Mouse (Mus musculus) spleen, postnatal 36 days (tissue): Measurements from ENCODE around the gene Trappc1.
"Not testable (repeated sequence)": the region's sequence is repeated elsewhere in the genome, so short reads cannot be mapped to it uniquely, and the experiment has no call there.

ENCODE experiments used
- DNase-seq, 2 experiments: peaks; one replicate each; pipeline ENCODE4 v3.0.0; 2022; ENCODE audit warnings: low spot score in 2 of 2, mixed read lengths in 1 of 2

Trappc1 gene

DNA sequence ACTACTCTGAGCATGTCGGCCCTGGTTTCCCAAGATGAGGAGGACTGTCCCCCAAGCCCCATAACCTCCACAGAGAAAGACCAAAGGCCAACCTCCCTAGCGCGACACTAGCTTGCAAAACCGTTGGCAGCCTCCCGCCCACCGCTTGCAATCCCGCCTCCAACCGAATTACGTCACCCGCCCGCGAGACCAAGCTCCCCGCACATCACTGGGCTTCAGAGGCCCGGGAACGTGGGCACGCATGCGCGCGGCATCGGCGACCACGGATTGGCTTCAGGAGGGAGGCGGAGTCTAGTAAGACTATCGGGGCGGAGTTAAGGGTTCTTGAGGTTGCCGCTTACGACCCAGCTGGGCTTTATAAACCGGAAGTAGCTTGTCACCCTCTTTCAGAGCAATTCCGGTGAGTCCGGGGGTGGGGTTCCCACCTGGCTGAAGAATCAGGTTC, at the start of gene Trappc1, which contains the start of gene Cntrob:
TSS of gene Trappc1 (plus strand) at position 314 of the 445 bp plus-strand sequence.
TSS of gene Cntrob (minus strand) at position 109 of the 445 bp plus-strand sequence.
- DNase-seq = peak; percentile 99 to 100

DNA sequence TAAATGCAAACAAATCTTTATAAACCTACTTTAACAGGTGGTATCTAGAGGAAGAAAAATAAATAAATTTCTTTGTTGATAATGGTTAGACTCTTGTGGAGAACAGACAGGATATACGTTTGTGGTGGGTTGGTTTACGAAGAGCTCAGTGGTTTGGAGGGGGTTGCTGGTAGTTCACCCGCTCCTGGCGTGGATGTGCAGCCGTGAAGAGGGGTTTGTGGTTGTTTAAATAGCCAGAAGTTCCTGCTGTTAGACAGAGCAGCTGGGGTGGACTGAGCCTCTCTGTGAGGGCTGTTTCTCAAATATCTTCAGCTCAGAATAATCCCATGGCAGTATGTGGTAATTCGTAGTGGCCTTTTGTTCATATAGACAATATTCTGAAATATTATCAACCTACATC, 48.1 kb upstream of the Trappc1 start:
- DNase-seq = no peak

DNA sequence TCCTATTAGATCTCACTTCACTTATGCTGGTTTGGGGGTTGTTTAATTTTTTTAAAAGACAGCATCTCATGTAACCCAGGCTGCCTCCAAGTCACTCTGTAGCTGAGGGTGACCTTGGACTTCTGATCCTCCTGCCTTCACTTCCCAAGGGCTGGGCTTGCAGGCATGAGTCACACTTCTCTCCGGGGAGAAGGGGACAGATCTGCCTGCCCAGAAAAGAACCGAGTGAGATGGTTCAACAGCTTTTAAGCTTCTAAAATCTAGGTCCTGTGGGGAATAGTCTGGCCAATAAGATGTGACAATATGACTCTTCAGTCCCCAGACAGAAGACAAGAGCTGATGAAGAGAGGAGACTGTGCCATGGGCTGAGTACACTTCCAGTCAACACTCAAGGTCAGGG, 47.7 kb upstream of the Trappc1 start:
- no peak for DNase-seq

DNA sequence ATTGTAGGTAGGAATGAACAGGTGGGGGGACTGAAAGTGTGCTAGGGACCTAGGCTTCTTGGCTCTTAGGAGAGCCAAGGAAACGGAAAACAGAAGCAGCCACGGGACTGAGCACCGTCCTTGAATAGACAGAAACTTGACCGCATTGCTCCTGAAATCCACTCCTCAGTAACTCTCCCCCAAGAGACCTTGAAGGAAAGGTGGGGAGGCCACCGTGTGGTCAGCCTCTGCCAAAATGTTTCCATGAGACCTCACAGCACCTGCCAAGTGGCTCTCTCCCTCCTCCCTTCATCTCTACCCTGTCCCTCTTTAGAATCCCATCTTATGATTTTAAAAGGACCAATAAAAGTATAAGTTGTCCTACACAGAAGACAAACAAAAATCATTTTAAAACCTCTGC, 46.5 kb upstream of the Trappc1 start:
- no peak for DNase-seq

DNA sequence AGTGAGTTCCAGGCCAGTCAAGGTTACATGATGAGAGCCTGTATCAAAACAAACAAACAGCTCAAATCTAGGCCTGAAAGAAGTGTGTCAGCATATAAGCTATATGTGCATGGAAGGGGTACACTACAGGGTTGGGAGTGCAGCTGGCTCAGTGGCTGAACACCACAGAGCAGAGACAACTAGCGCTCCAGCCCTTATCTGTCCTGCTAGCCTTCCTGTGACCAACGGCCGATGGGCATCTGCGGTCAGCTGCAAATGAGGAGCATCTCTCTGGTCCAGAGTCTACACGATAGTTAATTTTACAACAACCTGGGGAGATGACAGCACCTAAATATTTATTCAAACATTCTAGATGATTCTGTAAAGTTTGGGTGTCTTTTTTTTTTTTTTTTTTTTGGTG, 32.7 kb upstream of the Trappc1 start:
- DNase-seq = no peak

DNA sequence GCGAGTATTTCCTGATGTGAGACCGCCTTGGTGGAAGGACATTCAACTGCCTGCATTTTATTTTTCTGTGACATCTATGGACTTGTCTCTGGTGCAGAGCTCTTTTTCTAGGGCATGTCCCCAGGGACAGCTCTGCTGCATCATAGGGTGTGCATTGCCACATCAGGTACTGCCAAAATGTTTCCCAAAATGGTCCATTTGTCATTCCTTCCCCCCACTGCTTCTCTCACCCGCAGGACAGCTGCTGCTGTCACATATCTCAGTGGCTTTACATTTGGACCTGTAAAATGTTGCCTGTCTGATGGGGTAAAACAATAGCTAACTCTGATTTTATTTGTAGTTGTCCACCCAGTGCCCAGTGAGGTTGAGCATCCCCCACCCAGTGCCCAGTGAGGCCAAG, 28.5 kb upstream of the Trappc1 start:
- DNase-seq = no peak

DNA sequence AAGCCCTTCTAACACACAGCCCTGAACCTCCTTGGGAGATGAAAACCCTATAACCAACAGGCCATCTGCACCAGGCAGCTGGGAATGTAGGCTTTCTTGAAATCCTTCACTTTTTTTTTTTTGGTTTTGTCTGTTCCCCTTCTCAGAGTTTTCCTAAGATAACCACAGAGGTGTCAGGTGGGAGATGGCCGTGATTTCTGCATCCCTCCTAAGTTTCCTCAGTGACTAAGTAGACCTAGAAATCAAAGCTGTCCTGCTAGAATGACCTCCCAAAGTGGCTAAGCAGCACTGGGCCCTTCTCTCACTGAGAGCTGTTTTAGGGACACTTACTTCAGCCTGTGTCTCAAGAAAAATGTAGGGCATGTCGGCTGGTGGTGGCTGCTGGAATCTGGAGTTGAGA, 26.0 kb upstream of the Trappc1 start:
- no peak for DNase-seq

DNA sequence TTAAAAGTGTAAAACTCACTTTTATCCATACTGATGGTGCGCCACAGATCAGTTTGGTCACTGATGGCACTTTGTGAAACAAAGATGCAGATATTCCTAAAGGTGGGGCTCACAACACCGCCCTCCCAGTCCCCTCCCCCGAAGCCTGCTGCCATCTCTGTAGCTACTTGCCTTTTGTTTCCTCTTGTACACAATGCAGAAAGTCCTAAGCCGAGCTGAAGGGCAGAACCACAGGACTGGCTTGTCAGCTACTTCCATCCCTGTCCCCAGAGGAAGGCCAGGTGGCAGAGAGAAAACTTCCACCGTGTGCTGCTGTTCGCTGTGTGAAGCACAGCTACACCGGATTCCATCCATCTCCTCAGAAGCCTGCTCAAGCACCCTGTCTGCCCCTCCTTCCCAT, 25.5 kb upstream of the Trappc1 start:
- DNase-seq = no peak

DNA sequence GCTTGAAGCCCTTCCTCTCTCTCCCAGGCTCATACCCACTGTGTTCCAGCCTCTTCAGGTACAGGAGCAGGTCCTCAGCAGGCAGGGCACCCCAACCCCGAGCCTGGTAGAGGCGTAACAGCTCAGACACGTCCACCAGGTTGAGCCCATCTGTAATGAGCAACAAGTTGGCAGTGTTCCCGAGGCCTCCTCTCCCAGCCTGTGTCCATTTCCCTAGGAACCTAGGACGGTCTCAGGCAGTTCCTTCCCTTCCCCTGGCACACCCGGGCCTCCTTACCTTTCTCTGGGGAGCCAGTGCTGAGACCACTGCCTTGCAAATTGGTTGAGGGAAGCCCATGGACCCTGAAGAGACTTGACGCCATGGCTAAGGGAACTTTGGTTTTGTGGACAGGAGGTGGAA, 21.0 kb upstream of the Trappc1 start:
- DNase-seq = no peak

DNA sequence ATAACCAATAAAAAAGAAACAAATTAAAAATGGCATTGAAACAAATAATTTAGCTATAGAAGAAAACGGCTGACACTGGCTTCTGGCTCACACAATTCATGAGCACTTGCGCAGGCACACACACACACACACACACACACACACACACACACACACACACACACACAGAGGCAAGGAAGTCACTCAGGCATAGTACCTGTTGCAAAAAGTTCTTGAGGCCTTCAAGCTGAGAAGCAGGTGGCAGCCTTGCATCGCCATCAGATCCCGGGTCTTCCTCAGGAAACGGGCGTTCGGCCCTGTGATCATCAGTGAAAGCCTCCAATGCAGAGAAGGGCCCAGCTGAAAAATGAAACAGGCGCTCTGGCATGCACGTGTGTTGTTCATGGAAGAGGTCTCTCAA, 18.5 kb upstream of the Trappc1 start:
- peak; percentile 70 to 78 for DNase-seq

DNA sequence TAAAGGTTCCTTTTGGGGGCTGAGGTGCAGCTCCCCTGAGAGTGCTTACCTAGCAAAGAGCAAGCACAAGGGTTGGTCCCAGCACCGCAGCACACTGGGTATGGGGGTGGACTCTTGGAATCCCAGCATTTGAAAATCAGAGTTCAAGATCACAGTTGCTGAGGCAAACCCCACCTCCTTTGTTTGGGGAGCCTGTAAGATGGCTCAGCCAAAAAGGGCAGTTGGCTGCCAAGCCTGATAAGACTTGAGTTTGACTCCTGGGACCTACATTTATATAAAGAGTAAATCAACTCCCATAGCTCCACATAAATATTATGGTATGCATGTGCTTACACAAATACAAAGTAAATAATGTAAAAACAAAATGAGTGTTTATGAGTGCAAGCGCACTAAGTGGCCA, 17.7 kb upstream of the Trappc1 start:
- DNase-seq = no peak

DNA sequence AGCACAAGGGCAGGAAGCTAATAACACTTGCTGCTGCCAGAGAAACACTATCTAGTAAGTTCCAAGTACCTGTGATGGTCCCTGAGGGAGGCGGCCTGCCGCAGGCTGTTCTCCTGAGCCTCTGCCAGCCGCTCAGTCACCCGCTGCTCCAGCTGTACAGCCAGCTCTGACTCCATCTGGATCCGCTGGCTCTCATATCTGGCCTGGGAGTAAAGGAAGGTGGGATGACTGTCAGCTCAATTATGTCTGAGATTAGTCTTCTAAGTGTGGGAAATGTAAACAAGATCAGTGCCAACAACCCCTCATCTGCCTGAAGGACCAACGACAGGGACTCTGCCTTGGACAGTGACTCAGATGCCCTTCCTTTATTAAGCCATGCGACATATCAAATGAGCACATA, 12.5 kb upstream of the Trappc1 start:
- DNase-seq = no peak

DNA sequence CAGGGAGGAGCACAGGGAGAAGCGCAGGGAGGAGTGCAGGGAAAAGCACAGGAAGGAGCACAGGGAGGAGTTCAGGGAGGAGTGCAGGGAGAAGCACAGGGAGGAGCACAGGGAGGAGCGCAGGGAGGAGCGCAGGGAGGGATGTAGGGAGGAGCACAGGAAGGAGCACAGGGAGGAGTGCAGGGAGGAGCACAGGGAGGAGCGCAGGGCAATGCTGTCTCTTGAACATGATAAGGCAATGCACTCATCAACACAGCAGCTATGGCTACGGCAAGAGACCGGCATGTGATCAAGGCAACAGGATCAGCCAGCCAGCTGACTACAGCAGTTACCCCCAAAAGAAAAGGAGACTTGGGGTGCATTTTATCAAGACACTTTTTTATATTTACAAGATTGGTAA, 7.4 kb upstream of the Trappc1 start:
- DNase-seq = no peak

DNA sequence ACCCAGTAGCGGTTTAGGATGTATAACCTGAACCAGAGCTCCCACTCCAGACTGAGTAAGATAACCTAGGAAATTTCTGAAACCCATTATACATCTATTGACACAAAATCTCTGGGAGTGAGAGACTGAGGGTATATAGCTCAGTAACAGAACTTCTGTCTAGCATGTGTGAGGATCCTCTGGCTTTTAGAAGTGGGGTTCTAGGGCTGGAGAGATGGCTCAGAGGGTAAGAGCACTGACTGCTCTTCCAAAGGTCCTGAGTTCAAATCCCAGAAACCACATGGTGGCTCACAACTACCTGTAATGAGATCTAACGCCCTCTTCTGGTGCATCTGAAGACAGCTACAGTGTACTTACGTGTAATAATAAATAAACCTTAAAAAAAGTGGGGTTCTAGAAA, 5.8 kb upstream of the Trappc1 start:
- not testable (repeated sequence) for DNase-seq

DNA sequence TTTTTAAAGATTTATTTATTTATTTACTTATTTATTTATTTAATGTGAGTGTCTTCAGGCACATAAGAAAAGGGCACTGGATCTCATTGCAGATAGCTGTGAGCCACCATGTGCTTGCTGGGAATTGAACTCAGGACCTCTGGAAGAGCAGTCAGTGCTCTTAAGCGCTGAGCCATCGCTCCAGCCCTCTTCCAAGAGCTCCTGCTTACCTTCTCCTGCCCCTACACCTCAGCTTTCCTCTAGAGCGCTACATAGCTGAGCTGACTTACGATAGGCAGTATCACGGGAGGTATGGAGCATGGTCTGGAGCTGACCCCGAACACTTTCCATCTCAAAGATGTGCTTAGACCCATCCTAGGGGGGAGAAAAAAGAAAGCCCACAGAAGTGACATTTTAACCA, 2.2 kb upstream of the Trappc1 start:
- no peak for DNase-seq

DNA sequence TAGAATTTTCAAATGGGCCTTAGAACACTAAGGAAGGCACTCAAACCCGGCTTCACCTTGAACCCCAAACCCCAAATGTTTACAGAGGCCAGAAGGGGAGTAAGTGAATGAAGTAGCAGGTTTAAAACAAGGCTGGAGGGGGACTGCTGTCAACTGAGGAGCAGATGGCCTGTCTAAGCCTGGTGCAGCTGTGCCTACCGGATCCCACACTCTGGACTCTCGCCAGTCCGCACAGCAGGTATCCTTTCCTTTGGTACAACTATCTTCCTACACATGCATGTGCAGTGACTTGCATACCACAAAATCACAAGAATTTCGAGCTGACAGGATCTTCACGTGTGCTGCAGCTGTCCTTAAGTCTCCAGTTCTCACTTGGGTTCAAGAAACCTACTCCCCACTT, 1.8 kb upstream of the Trappc1 start:
- DNase-seq = no peak

DNA sequence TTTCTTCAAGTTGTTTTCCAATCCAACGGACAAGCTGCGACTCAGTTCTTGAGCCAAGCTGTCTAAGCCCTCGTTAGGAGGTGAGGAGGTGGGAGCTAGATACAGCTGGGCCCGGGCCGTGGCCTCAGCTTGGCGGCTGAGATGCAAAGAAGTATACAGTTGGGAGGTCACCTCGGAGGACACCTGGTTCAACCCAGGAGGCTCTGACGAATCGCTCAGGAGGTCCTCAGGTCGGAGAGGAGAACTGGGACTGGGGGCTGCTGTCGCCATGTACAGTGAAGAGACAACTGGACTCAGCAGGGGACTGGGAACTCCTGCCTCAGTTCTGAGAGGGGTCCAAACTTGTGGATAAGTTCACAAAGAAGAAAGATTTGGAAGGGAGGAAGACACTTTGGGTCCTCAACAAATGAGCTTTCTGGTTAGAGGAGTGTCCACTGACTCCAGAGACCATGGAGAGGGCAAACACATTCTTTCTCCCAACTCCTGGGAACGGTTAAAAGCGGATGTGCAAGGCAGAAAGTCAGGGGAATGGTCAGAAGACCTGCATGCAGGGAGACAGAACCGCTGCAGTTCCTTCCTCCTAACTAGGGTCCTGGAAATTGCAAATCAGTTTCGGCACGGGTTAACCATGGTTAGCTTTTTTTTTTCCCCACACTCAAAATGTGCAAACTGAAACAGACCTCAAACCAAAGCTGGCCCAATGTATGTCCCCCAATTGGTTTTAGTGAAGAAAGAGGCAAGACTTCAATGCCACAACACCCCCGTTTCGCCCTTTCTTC, 898 bp upstream of the Trappc1 start:
- no peak for DNase-seq

DNA sequence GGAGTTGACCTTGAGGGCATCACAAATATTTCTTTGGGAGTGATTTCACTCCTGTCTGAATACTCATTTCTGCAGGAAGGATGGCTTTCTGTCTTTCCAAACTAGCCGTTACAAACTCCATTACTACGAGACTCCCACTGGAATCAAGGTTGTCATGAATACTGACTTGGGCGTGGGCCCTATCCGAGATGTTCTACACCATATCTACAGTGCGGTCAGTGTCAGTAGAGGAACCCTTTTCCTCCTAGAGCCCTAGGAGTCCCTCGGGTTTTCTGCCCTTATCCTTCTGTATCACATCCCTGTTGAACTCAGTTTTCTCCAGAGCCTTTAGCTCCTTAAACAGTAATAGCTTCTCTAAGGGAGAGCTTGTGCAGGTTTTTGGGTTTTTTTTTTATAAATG, 969 bp downstream of the Trappc1 start:
- DNase-seq = no peak

DNA sequence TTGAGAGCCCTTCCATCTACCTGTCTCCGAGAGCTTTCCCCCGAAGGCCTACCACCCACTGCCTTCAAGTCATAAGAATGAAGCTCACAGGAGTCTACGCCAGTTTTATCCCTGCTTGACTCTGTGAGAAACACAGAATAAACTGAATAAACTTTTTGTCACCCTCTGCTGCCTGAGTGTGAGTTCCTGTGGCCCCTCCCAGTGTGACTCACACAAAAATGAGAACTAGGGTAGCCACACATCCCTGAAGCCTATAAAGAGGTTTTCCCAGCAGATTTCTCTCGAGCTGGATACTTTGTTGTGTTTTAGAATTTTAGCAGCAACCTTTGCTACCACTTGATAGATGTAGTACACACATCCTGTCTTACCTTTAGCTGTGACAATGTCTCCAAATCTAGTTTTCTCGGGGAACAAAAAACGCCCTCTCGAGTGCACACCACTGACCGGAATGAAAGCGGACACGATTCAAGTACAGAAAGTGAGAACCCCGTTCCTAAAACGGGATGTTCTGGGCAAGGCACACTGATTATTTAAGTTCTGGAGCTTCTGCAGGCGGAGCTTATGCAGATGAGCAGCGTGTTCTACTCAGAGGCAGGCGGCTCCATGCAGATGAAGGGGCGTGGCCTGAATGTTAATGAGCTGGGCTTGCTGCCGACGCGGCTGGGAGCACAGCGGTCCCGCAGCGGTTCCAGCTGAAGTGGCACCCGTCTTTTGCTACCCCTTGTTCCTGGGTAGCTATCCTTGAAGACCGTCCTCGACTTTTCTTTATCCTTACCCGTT, 2.0 kb downstream of the Trappc1 start, which contains the start of gene Kcnab3:
TSS of gene Kcnab3 (plus strand) at position 631 of the 780 bp plus-strand sequence.
- peak; percentile 91 to 93 for DNase-seq

DNA sequence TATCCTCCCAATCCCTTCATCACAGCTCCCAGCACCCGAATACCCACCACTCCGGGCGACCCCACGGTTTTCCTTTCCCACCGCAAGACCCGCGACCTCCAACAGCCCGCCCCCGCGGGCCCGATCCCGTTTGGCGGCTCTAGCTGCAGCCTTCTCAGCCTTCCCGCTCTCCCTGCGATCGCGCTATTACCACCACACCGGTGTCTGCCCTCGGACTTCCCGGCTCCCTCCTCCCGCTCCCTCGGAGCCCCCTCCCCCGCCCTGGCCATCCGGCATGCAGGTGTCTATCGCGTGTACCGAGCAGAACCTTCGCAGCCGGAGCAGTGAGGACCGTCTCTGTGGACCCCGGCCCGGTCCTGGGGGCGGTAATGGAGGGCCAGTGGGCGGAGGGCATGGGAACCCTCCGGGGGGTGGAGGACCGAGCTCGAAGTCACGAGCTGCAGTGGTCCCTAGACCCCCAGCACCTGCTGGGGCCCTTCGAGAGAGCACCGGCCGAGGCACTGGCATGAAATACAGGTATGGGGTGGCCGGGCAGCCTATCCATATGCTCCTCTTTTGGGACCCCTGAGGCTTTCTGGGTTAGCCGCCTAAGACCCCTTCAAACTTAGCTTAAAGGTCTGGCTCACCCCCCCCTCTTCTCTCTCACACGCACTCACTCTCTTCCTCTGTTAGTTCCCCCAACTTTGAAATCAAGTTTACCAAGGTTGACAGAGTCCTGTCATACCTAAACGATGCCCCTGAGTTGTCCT, 2.8 kb downstream of the Trappc1 start:
- DNase-seq = no peak

DNA sequence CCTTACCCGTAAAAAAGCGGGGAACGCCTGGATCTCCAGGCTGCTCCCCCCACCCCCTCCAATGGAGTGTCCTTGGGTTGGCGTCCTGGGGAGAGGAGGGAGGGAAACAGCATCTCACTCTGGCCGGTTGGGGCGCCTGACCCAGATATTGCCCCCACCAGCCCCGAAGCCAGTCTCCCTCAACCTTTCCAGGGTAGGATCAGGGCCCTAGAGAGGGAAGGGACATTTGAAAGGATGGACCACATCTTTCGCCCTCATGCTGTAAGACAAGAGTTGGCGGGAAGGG, 3.3 kb downstream of the Trappc1 start:
- DNase-seq = no peak

DNA sequence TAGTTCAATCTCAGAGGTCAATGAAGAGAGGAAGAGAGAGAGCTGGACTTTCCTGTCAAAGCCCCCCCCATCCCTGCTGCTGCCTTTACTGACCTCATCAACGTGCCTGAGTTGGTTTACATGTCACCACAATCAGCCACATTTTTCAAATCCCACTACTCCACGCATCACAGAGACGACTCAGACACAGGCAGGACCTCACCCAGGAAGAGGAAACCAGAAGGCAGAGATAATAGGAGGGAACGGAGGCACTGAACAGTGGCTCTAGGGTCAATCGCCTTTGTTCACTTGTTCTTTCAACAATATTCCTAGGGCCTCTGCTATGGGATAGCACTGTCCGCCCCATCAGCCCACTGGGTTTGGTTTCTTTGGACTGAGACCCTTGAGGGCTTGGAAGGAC, 3.9 kb downstream of the Trappc1 start:
- no peak for DNase-seq

DNA sequence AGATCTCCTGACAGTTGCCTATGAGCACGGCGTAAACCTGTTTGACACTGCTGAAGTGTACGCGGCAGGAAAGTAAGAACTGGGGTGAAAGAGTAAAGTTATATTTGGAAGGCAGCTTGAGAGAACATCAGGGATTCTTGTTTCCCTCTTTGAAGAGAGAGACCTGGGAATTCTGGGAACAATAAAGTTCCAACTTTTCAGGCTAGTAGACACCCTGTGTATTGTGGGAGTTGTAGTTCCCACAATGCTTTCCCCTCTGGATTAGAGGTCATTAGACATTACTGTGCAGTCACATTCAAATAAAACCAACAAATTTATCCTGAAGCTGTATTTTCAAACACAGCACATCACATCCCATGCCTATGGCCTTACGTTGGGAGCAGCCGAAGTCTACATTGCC, 4.7 kb downstream of the Trappc1 start:
- no peak for DNase-seq
